Mouse (Mus musculus) liver (tissue): Measurements from ENCODE around the gene Smim15.

ENCODE experiments used
- DNase-seq: peaks from one replicate; pipeline ENCODE4 v3.0.0-alpha.2; 2020; ENCODE audit warnings: mixed read lengths

Smim15 gene

DNA sequence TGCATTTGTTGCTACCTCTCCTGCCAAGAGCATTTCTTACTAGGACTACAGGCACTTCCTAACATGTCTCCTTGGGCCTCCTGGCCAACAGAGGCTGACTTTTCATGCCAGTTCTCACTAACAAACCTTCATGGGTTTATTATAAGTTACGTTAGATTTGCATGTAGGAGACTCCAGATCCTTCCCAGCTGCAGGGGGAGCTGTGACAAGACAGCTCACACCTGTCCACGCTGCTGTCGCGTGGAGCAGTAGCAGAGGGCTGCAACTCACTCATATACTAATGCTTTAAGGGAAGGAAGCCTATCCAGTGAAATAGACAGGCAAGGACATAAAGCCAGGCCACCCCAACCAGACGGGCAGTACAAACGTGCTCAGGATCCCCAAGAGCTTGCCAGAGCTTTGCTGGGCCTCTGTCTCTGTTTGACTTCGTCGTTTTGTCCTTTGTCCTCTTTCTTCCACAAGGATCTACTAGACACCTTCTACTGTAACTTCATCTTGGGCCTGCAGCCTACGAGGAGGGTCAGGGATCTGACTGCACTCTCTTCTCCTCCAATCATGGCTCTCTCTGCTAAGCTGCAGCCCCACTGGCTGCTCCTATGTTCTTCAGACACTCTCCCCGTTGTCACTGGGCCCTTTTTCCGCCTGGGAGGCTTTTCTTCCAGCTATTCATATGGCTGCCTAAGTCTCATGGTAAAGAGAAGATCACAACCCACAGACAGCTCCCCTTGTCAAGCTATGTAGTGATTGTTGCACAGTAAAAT lies 19.3 kb downstream of the Smim15 start:
- no peak for DNase-seq

DNA sequence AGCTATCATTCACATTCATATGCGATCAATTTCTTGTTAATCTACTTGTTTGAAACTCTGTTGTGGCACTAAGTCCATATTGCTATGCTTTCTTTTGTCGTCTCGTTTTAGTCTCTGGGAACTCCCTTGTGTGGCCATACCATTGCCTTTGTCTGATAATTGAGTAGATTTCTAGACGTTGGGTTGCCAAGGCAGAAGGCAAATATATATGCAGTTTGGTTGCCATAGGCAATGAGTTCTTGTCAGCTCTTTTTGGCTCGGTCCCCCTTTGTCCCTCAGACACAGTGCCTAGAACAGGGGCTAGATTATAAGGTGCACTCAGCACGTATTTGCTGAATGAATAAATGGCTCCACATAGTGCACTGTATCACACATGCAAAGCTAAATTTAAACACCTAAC lies 20.1 kb downstream of the Smim15 start:
- DNase-seq = no peak

DNA sequence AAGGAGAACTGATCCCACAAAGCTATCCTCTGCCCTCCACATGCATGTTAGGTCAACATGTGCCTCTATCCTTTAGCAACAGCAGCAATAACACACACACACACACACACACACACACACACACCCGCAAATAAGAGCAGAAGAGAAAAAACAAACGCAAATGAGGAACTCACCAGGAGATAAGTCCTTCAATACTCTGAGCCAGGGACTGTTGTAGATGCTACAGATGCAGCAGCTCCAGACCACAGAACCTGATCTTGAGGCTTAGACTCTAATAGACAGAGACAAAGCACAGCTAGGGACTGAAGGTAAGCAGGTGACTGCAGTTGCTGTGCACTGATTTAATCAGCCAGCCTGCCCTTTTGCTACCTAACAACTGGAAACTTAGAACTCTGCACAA lies 21.8 kb downstream of the Smim15 start:
- DNase-seq = no peak

GRCm38 (mm10) chr13:108069151-108069550 lies 24.9 kb downstream of the Smim15 start:
- no peak for DNase-seq

DNA sequence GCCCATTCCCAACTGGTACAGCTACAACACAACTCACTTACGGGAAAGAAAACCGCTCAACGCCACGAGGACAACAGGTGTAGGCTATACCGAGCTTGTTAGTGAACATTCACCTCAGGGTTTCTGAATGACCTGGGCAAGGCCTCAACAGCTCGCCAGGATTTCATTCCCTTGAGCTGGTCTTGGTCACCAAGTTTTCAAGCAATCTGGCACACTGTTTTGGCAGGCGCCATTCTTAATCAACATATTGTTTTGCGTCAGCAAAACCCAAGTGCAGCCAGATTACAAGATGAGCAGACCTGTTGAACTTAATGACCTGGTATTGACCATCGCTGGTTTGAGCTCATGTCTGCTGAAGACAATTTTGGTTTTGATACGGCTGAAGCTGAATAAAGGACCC lies 25.9 kb downstream of the Smim15 start:
- DNase-seq = no peak

GRCm38 (mm10) chr13:108077476-108077875 lies 33.2 kb downstream of the Smim15 start:
- DNase-seq = no peak

DNA sequence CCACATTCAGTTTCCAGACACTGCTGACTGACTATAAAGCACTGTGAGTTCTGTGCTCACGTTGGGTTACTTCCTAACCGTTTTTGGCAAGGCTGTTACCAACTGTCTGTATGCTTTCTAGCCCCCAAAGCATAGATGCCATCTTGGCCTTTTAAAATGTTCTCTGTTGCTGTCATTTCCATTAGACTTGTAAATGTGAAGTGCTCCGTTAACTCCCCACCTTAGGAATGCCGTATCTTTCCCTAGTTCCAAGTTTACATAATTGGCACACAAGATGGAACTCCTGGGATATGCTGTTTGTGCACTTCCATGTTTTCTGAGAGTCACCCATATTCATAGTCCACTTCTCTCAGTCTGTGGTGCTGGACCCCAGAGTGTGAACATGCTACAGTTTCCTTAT lies 33.7 kb downstream of the Smim15 start:
- no peak for DNase-seq

- DNase-seq = no peak
These were observed 39.8 kb downstream of the Smim15 start for GRCm38 (mm10) chr13:108084086-108084485.

- DNase-seq = no peak
These were observed 41.8 kb downstream of the Smim15 start for GRCm38 (mm10) chr13:108086036-108086435.

DNA sequence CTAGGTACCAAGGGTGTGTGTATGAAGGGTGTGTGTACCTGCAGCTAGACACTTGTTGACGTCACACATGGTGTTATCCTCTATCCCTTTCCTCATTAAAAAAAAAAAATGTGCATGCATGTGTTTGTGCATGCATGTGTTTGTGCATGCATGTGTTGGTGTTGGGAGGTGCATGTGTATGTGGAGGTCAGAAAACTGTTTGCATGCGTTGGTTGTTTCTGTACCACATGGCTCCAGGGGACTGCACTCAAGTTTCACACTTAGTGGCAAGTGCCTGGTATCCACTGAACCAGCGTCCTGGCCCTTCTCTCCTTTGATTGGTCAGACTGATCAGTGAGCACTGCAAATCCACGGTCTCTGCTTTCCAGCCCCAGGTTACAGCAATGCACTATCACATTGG lies 42.5 kb downstream of the Smim15 start:
- DNase-seq = no peak

- DNase-seq = no peak
These were observed 48.0 kb downstream of the Smim15 start for GRCm38 (mm10) chr13:108092290-108092689.

DNA sequence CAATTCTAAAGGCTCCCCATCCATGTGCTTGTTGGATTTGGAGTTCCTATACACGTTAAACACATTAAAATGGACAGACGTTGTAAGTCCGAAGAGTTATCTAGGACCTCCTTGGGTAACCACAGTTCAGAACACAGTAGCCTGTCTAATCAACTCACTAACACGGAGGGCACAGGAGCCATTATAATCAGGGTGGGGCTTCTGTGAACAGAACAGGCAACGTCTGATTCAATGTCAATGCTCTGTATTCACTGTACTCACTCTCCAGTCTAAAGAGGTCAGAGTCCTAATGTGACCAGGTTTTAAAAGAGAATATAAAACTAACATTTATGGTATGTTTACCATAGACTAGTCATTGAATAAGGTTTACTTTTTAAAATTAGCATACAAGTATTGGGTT lies 50.4 kb downstream of the Smim15 start:
- DNase-seq = no peak

DNA sequence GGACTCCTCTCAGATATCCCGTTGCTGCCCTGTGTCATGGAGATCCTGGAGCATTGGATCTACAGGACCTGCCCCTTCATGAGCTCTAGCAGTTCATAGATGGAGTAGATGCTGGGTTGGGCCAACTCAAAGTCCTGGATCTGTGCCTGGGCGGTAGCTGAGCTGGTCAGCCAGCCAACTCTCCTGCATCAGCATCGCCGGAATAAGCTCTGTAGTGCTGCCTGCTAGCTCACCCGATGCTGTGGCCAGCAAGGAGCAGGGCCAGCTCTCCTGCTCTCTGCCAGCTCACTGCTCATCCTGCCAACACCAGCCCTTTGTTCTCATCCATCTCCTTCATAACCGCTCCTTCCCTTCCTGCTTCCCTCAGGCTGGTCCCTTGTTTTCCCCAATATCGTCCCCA lies 51.4 kb downstream of the Smim15 start:
- DNase-seq = no peak

- no peak for DNase-seq
These were observed 52.2 kb downstream of the Smim15 start for GRCm38 (mm10) chr13:108096446-108096845.
